Mouse (Mus musculus): ENCODE results near the gene Kcns3. TPM values are rescaled to one million over a fixed set of nuclear protein-coding genes. Genes with fewer than 3 reads are reported as not detected.
"Not testable (repeated sequence)": the region's sequence is repeated elsewhere in the genome, so short reads cannot be mapped to it uniquely, and the experiment has no call there.

Kcns3 gene
- total and polyA plus RNA-seq, 3 experiments = 0.36 to 0.86 (median 0.64) TPM

DNA sequence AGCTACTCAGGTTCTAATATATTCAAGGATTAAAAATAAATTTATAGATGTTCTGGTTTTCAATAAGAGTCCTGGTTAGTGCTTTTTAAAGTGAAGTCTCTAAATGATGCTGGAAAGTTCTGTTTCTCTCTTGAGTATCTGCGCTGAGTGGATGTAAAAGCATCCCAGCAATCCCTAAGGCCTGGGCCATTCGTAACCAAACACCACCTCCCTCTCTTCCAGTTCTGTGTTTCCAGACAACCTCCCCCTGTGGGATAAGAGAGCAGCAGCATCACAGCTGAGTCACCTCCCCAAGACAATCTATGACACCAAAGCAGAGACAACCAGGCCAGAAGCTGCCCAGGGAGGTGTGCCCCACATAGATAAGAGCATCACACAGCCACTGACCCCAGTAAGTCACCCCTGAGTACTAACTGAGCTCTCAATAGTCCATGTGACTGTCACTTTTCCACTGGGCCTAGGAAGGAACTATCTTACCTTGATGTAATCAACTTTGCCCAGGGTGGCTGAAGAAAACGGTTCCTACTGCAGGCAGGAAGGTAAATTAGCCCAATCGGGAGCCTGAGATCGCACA, 24.6 kb downstream of the Kcns3 start:
- Histone ChIP-seq H3K79me2 (replicated peaks; ENCODE audit: control insufficient read depth, insufficient read depth, low read length) (no peaks in the 10 kb centered on the region), H3K36me3 (ENCODE audit: control insufficient read depth, insufficient read depth, low read length) (no peaks in the 10 kb centered on the region), H3K27me3 (ENCODE audit: control insufficient read depth, insufficient read depth, low read length) (no peaks in the 10 kb centered on the region), H3K4me3 (no peak overlapping the region), H3K9ac (ENCODE audit: low read depth, low read length) (no peak overlapping the region), H3K4me1 (ENCODE audit: control insufficient read depth, insufficient read depth, low read length) (no peaks in the 10 kb centered on the region), H3K27ac (no peak overlapping the region)
- DNase-seq = no peak
- WGBS = 33% methylated on average over 5 of the region's 5 CpGs
- intact Hi-C loops (cut with DNase I) = no loop called here
- TF ChIP-seq EP300 (IDR thresholded peaks at IDR 0.05; ENCODE audit: insufficient read depth, low read depth, low read length) = no peak
- no peak for TF ChIP-seq POLR2A (IDR thresholded peaks at IDR 0.05; ENCODE audit: insufficient read depth, low read depth, low read length)
- TF ChIP-seq CTCF (IDR thresholded peaks at IDR 0.05) = no peak

DNA sequence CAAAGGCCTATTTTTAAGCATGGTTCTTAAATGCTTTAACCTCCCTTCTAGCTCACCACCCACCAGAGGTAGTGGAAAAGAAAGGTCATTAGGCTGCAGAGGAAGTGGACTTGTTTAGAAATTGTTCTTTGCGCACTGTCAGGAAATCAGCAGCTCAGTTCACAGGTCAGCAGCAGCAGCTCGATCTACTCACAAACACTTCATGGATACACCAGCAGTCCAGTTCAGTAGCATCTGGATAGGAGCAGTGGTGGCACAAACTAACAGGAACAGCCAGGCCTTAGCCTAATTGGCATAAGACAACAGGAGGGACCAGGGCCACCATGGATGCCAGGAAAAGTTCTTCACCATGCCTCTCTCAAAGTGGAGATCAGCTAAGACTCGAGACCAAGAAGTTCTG, 49.3 kb downstream of the Kcns3 start:
- Histone ChIP-seq H3K4me1 (ENCODE audit: control insufficient read depth, insufficient read depth, low read length) (no peaks in the 10 kb centered on the region), H3K27me3 (ENCODE audit: control insufficient read depth, insufficient read depth, low read length) (no peaks in the 10 kb centered on the region), H3K9ac (ENCODE audit: low read depth, low read length) (no peak overlapping the region), H3K4me3 (no peak overlapping the region), H3K79me2 (replicated peaks; ENCODE audit: control insufficient read depth, insufficient read depth, low read length) (no peaks in the 10 kb centered on the region), H3K27ac (no peak overlapping the region), H3K36me3 (ENCODE audit: control insufficient read depth, insufficient read depth, low read length) (no peaks in the 10 kb centered on the region)
- intact Hi-C loops (cut with DNase I) = no loop called here
- TF ChIP-seq CTCF (IDR thresholded peaks at IDR 0.05) = no peak
- no peak for TF ChIP-seq POLR2A (IDR thresholded peaks at IDR 0.05; ENCODE audit: insufficient read depth, low read depth, low read length)
- no peak for TF ChIP-seq EP300 (IDR thresholded peaks at IDR 0.05; ENCODE audit: insufficient read depth, low read depth, low read length)
- no peak for DNase-seq
- WGBS = 48% methylated on average over 3 of the region's 3 CpGs

DNA sequence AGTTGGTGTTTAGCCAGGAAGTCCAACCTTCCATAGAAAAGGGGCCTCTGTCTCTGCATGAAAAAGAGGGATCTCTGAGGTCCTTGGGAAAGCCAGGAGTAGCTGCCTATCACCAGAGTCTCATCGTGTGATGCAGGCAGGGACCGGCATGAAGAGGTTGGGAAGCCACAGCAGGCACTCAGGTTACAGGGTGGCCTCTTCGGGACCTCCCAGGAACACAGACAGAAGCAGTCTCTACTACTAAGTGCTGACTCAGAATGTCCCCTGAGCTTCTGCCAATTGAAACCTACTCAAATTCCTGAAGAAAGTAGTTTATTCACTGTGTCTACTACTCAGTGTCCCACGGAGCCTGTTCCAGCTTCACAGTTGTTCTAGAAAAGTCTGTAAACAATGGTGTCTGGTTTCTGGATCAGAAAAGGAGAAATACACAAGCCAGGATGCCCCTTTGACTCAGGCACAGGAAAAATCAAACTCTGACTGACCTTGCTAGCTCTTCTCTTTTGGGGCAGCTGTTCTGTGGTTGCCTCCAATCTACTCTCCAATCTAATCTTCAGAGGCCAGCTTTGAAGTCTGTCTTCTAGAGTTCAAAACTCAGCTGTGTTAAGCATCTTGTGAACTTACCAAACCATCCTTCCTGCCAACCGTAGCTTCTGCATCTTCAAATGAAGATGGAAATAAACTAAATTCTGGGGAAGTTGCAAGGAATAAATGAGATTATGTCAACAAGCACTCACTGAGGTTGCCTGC, 62.1 kb downstream of the Kcns3 start:
- no peak for DNase-seq
- Histone ChIP-seq H3K79me2 (replicated peaks; ENCODE audit: control insufficient read depth, insufficient read depth, low read length) (no peaks in the 10 kb centered on the region), H3K27me3 (ENCODE audit: control insufficient read depth, insufficient read depth, low read length) (no peaks in the 10 kb centered on the region), H3K9ac (ENCODE audit: low read depth, low read length) (no peak overlapping the region), H3K27ac (no peak overlapping the region), H3K4me1 (ENCODE audit: control insufficient read depth, insufficient read depth, low read length) (no peaks in the 10 kb centered on the region), H3K4me3 (no peak overlapping the region), H3K36me3 (ENCODE audit: control insufficient read depth, insufficient read depth, low read length) (no peaks in the 10 kb centered on the region)
- 46% methylated on average over 5 of the region's 5 CpGs for WGBS
- intact Hi-C loops (cut with DNase I) = no loop called here
- TF ChIP-seq CTCF (IDR thresholded peaks at IDR 0.05) = no peak
- no peak for TF ChIP-seq EP300 (IDR thresholded peaks at IDR 0.05; ENCODE audit: insufficient read depth, low read depth, low read length)
- no peak for TF ChIP-seq POLR2A (IDR thresholded peaks at IDR 0.05; ENCODE audit: insufficient read depth, low read depth, low read length)

DNA sequence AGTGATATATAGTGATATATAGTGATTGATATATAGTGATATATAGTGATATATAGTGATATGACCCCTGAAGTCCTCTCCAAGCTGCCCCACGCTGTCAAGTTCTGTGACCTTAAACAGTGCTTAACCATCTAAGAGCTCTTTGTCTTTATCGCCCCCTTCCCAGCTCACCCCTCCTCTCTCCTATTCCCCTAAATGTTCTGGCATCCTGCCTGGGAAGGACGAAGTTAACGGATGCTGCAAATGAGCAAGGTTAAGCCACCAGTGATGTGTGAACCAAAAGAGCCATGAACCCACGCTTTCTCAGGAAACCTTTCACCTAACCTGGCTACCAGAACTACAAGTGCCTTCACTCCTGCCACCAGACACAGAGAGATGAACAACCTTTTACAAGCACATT, 64.0 kb downstream of the Kcns3 start:
- intact Hi-C loops (cut with DNase I) = no loop called here

DNA sequence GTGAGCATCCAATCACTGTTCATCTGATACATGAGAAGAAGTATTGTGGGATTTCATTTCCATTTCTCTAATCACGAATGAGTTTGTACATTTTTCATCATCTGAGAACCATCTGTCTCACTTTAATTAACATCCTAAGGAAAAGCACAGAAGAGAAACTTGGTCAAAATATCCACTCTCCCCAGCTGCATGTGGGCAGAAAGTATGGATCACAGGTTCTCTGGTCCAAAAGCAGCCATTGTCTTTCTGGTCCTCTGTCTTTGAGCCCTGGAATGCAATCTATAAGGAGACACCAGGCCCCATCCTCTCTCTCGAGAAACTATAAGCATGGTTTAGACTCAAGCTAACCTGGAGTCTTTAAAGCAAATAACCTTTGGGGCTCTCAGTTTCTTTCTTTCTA, 79.8 kb downstream of the Kcns3 start:
- 78% methylated on average over 2 of the region's 2 CpGs for WGBS
- no peak overlapping the region for H3K4me3 ChIP-seq
- TF ChIP-seq EP300 (IDR thresholded peaks at IDR 0.05; ENCODE audit: insufficient read depth, low read depth, low read length) (no peak), POLR2A (IDR thresholded peaks at IDR 0.05; ENCODE audit: insufficient read depth, low read depth, low read length) (no peak), CTCF (IDR thresholded peaks at IDR 0.05) (no peak)

More for the DNA sequence above, 64.0 kb downstream of the Kcns3 start:
- H3K36me3 ChIP-seq (ENCODE audit: control insufficient read depth, insufficient read depth, low read length) = no peaks in the 10 kb centered on the region
- no peak overlapping the region for H3K9ac ChIP-seq (ENCODE audit: low read depth, low read length)
- H3K27me3 ChIP-seq (ENCODE audit: control insufficient read depth, insufficient read depth, low read length) = no peaks in the 10 kb centered on the region
- no peak for DNase-seq
- 55% methylated on average over 5 of the region's 5 CpGs for WGBS
- TF ChIP-seq EP300 (IDR thresholded peaks at IDR 0.05; ENCODE audit: insufficient read depth, low read depth, low read length) (no peak), POLR2A (IDR thresholded peaks at IDR 0.05; ENCODE audit: insufficient read depth, low read depth, low read length) (no peak), CTCF (IDR thresholded peaks at IDR 0.05) (no peak)
- no peak overlapping the region for H3K4me3 ChIP-seq
- H3K79me2 ChIP-seq (replicated peaks; ENCODE audit: control insufficient read depth, insufficient read depth, low read length) = no peaks in the 10 kb centered on the region
- H3K27ac ChIP-seq = no peak overlapping the region
- no peaks in the 10 kb centered on the region for H3K4me1 ChIP-seq (ENCODE audit: control insufficient read depth, insufficient read depth, low read length)

DNA sequence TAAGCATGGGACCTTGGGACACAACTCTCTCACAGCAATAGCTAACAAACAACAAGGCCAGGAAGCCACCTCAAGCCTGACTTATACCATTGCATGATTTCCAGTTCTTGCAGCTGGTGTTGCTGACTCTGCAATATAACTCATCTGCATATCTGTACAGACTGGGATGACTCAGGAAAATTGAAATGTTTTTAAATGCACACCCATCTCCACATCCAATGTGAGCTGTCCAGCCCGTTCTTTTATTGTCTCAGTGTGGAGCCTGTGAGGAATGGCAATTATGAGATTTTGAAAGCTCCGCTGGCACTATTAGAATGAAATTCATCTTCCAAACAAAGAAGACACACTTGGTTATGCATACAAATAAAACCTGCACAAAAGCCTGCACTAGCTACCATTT, 84.0 kb downstream of the Kcns3 start:
- Histone ChIP-seq H3K36me3 (ENCODE audit: control insufficient read depth, insufficient read depth, low read length) (no peaks in the 10 kb centered on the region), H3K9ac (ENCODE audit: low read depth, low read length) (no peak overlapping the region), H3K27ac (no peak overlapping the region), H3K4me3 (no peak overlapping the region), H3K79me2 (replicated peaks; ENCODE audit: control insufficient read depth, insufficient read depth, low read length) (no peaks in the 10 kb centered on the region), H3K4me1 (ENCODE audit: control insufficient read depth, insufficient read depth, low read length) (no peaks in the 10 kb centered on the region), H3K27me3 (ENCODE audit: control insufficient read depth, insufficient read depth, low read length) (no peaks in the 10 kb centered on the region)
- TF ChIP-seq EP300 (IDR thresholded peaks at IDR 0.05; ENCODE audit: insufficient read depth, low read depth, low read length) (no peak), CTCF (IDR thresholded peaks at IDR 0.05) (no peak), POLR2A (IDR thresholded peaks at IDR 0.05; ENCODE audit: insufficient read depth, low read depth, low read length) (no peak)
- 77% methylated on average over 2 of the region's 2 CpGs for WGBS
- intact Hi-C loops (cut with DNase I) = no loop called here
- DNase-seq = no peak

More for the DNA sequence above, 79.8 kb downstream of the Kcns3 start:
- Histone ChIP-seq H3K27me3 (ENCODE audit: control insufficient read depth, insufficient read depth, low read length) (no peaks in the 10 kb centered on the region), H3K27ac (no peak overlapping the region), H3K9ac (ENCODE audit: low read depth, low read length) (no peak overlapping the region), H3K4me1 (ENCODE audit: control insufficient read depth, insufficient read depth, low read length) (no peaks in the 10 kb centered on the region), H3K79me2 (replicated peaks; ENCODE audit: control insufficient read depth, insufficient read depth, low read length) (no peaks in the 10 kb centered on the region), H3K36me3 (ENCODE audit: control insufficient read depth, insufficient read depth, low read length) (no peaks in the 10 kb centered on the region)
- intact Hi-C loops (cut with DNase I) = no loop called here
- DNase-seq = no peak

DNA sequence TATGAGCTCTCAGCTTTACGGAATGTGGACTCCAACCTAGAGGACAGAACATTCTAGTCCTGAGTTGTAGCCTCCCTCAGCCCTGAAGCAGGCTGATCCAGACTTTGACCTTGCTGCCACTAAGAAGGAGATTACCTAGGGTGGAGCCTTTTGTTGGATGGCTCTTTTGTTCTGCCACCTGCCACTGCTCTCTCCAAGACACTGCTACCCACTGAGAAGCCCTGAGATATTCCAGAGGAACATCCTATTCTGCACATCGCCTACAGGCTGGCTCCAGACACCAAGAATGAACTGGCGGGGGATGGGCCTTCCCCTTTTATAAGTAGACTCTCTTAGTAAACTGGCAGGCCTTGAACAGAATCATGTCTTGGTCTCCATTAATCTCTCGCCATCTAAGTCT, 98.2 kb downstream of the Kcns3 start:
- H3K4me1 ChIP-seq (ENCODE audit: control insufficient read depth, insufficient read depth, low read length); H3K27ac ChIP-seq; H3K9ac ChIP-seq (ENCODE audit: low read depth, low read length); H3K27me3 ChIP-seq (ENCODE audit: control insufficient read depth, insufficient read depth, low read length); DNase-seq; H3K36me3 ChIP-seq (ENCODE audit: control insufficient read depth, insufficient read depth, low read length); H3K79me2 ChIP-seq (replicated peaks; ENCODE audit: control insufficient read depth, insufficient read depth, low read length); H3K4me3 ChIP-seq; intact Hi-C loops (cut with DNase I): not testable (repeated sequence)
- 79% methylated on average over 4 of the region's 4 CpGs for WGBS

Measured in heart, adult 2 months (tissue).